Mouse (Mus musculus) bone marrow, adult 2 months (tissue): ENCODE measurements around the gene Fcer2a.

Experiments used
- CTCF ChIP-seq: fragments of 200-500 bp; IDR thresholded peaks from 2 replicates; pipeline ENCODE4 v1.5.1; 2011; ENCODE audit warnings: low read length, control low read depth; ENCODE audit not compliant: control insufficient read depth, insufficient read depth
- POLR2A ChIP-seq: fragments of 200-500 bp; IDR thresholded peaks from 2 replicates; pipeline ENCODE4 v1.6.1; 2011; ENCODE audit warnings: low read depth, mild to moderate bottlenecking, control low read depth, low read length, borderline replicate concordance; ENCODE audit not compliant: control insufficient read depth

- TF ChIP-seq POLR2A (no peak), CTCF (no peak)
Measured at GRCm38 (mm10) chr8:3734084-3734483, 40.1 kb upstream of the Fcer2a start.
